Mouse (Mus musculus) stomach, postnatal 0 days (tissue): ENCODE measurements around the gene Mab21l2.

Source experiments
- CTCF ChIP-seq: IDR thresholded peaks from 2 replicates; pipeline ENCODE4 v1.5.1; 2016; ENCODE audit warnings: antibody characterized with exemption, low read depth, mild to moderate bottlenecking, moderate library complexity
- EP300 ChIP-seq: optimal IDR thresholded peaks from 2 replicates; pipeline ENCODE3; 2016; ENCODE audit warnings: antibody characterized with exemption

GRCm38 (mm10) chr3:86561396-86561795 is 13.0 kb upstream of the Mab21l2 start:
- TF ChIP-seq CTCF: no peak
- no peak for TF ChIP-seq EP300
